Mouse (Mus musculus) MEL (cell line): Measurements from ENCODE around the gene Clptm1.

ENCODE experiments used
- CTCF ChIP-seq, 3 experiments: IDR thresholded peaks in 2 of 3; conservative IDR thresholded peaks in 1 of 3; 2 replicates each; pipeline ENCODE4 v1.5.1; 2011 to 2012; ENCODE audit warnings: low read length in 3 of 3, low read depth in 2 of 3, mild to moderate bottlenecking in 2 of 3, improper control_type of control experiment in 1 of 3, inconsistent platforms in 1 of 3, mixed read lengths in 1 of 3, moderate library complexity in 1 of 3; ENCODE audit not compliant: control insufficient read depth in 1 of 3, insufficient read depth in 1 of 3, poor library complexity in 1 of 3, severe bottlenecking in 1 of 3
- E2F4 ChIP-seq: IDR thresholded peaks from 2 replicates; pipeline ENCODE4 v1.6.1; 2011; ENCODE audit warnings: low read depth, low read length, improper control_type of control experiment, borderline replicate concordance
- ELF1 ChIP-seq: IDR thresholded peaks from 2 replicates; pipeline ENCODE4 v1.6.1; 2014; ENCODE audit warnings: low read depth, mild to moderate bottlenecking, inconsistent platforms, low read length, improper control_type of control experiment, moderate library complexity
- HCFC1 ChIP-seq: IDR thresholded peaks from 2 replicates; pipeline ENCODE4 v1.6.1; 2012; ENCODE audit warnings: low read depth, mild to moderate bottlenecking, inconsistent platforms, low read length, improper control_type of control experiment, moderate library complexity
- JUND ChIP-seq: IDR thresholded peaks from 2 replicates; pipeline ENCODE4 v1.6.1; 2011; ENCODE audit warnings: low read depth, mild to moderate bottlenecking, improper control_type of control experiment, low read length
- MAFK ChIP-seq: IDR thresholded peaks from 2 replicates; pipeline ENCODE4 v1.6.1; 2011; ENCODE audit warnings: low read depth, mild to moderate bottlenecking, low read length, improper control_type of control experiment, borderline replicate concordance
- MXI1 ChIP-seq: IDR thresholded peaks from 2 replicates; pipeline ENCODE4 v1.6.1; 2011; ENCODE audit warnings: mild to moderate bottlenecking, low read depth, low read length, improper control_type of control experiment
- POLR2A ChIP-seq, 2 experiments: IDR thresholded peaks; 2 replicates each; pipeline ENCODE4 v1.6.1; 2011 to 2012; ENCODE audit warnings: low read length in 2 of 2, mild to moderate bottlenecking in 2 of 2, control low read depth in 1 of 2, improper control_type of control experiment in 1 of 2, low read depth in 1 of 2, moderate library complexity in 1 of 2; ENCODE audit not compliant: control insufficient read depth in 1 of 2, insufficient read depth in 1 of 2, poor library complexity in 1 of 2
- SIN3A ChIP-seq: IDR thresholded peaks from 2 replicates; pipeline ENCODE4 v1.6.1; 2012; ENCODE audit warnings: low read length, improper control_type of control experiment, inconsistent platforms
- TCF12 ChIP-seq: IDR thresholded peaks from 2 replicates; pipeline ENCODE4 v1.6.1; 2014; ENCODE audit warnings: low read depth, mild to moderate bottlenecking, inconsistent platforms, low read length, improper control_type of control experiment, moderate library complexity
- ZKSCAN1 ChIP-seq: IDR thresholded peaks from 2 replicates; pipeline ENCODE4 v1.6.1; 2012; ENCODE audit warnings: low read depth, mild to moderate bottlenecking, inconsistent platforms, low read length, improper control_type of control experiment, moderate library complexity
- ZNF384 ChIP-seq: IDR thresholded peaks from 2 replicates; pipeline ENCODE4 v1.6.1; 2012; ENCODE audit warnings: low read depth, mild to moderate bottlenecking, inconsistent platforms, low read length, improper control_type of control experiment

GRCm38 (mm10) chr7:19663940-19664339 is 893 bp downstream of the Clptm1 start:
- TF ChIP-seq SIN3A (no peak), CTCF (IDR thresholded peaks at IDR 0.05 in 2 of 3, conservative IDR thresholded peaks at IDR 0.05 in 1 of 3; ENCODE audit: control insufficient read depth in 1 of 3, insufficient read depth in 1 of 3, low read depth in 2 of 3, low read length in 3 of 3, poor library complexity in 1 of 3, severe bottlenecking in 1 of 3) (no peak), E2F4 (no peak), POLR2A (IDR thresholded peaks at IDR 0.05; ENCODE audit: control insufficient read depth in 1 of 2, insufficient read depth in 1 of 2, low read depth in 1 of 2, low read length in 2 of 2, poor library complexity in 1 of 2) (no peak), ZKSCAN1 (no peak), ZNF384 (no peak), JUND (no peak), HCFC1 (no peak), MXI1 (no peak), MAFK (no peak), ELF1 (no peak), TCF12 (no peak)
